In the genomic region with DNA sequence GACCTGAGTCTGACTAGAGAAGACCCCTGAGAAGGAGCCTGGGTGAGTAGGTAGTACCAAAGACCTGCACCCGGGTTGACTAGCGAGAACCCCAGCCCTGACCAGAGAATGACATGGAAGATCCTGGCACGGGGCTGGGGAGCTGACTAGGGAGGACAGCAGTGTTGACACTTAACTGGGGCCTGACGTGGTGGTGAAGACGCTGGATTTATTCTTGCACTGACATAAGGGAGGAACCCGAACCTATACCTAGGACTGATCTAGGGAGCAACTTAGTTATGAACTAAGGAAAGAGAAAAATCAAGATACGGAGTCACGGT, we compare ENCODE assay signal across 8 mouse cellular contexts. TPM values are rescaled to one million over a fixed set of nuclear protein-coding genes. Genes with fewer than 3 reads are reported as not detected.
DNase-seq lines count a peak whose midpoint lies in the region; ATAC-seq and TF ChIP-seq lines count a peak whose summit lies in the region.

No protein-coding gene starts in this region.

- ATAC-seq in intestine, embryonic 14.5 days (replicated peaks; ENCODE audit: low FRiP score, low TSS enrichment, low read depth) = no peak
- ATAC-seq in midbrain, embryonic 15.5 days (replicated peaks) = no peak
- ATAC-seq in monocyte, adult 5-6 weeks (replicated peaks; ENCODE audit: insufficient number of reproducible peaks, low FRiP score, low TSS enrichment, poor library complexity, severe bottlenecking) = no peak

- peaks cover 31% of the 10 kb centered on the region for H3K79me3 ChIP-seq in C2C12 (ENCODE audit: low read depth)

- peak overlapping the region; percentile 99 for H3K4me3 ChIP-seq in C2C12 (ENCODE audit: insufficient read depth, poor library complexity, severe bottlenecking)
- H3K4me3 ChIP-seq in embryonic facial prominence, embryonic 10.5 days = peak overlapping the region; percentile 89
- peak overlapping the region; percentile 76 for H3K4me3 ChIP-seq in intestine, embryonic 14.5 days (ENCODE audit: low read depth, low read length)
- peak overlapping the region; percentile 71 for H3K4me3 ChIP-seq in midbrain, embryonic 15.5 days

- peak; percentile 12 for DNase-seq in gastrocnemius, postnatal 14 days
- no peak for DNase-seq in gastrocnemius, postnatal 25 days
- DNase-seq in embryonic facial prominence, embryonic 10.5 days (ENCODE audit: low spot score) = no peak
- no peak for DNase-seq in intestine, embryonic 14.5 days (ENCODE audit: low spot score)
- DNase-seq in adrenal gland, postnatal 4 days (ENCODE audit: low spot score in 2 of 2) = no peak

- no peaks in the 10 kb centered on the region for H3K27me3 ChIP-seq in C2C12 (ENCODE audit: control insufficient read depth, insufficient read depth, insufficient read length)
- no peaks in the 10 kb centered on the region for H3K27me3 ChIP-seq in embryonic facial prominence, embryonic 10.5 days (replicated peaks; ENCODE audit: low read depth, poor library complexity, severe bottlenecking)
- no peaks in the 10 kb centered on the region for H3K27me3 ChIP-seq in intestine, embryonic 14.5 days (replicated peaks; ENCODE audit: control insufficient read depth, insufficient read depth, low read length)
- no peaks in the 10 kb centered on the region for H3K27me3 ChIP-seq in midbrain, embryonic 15.5 days (replicated peaks)

- no peak for TF ChIP-seq CTCF in C2C12 (IDR thresholded peaks at IDR 0.05; ENCODE audit: control insufficient read depth, insufficient read depth, insufficient read length)

- intact Hi-C loops in gastrocnemius, postnatal 14 days (cut with DNase I; ENCODE audit: low total_unique reads) = no loop called here

- 14% methylated on average over 8 of the region's 8 CpGs for WGBS in embryonic facial prominence, embryonic 10.5 days
- whole genome bisulfite sequencing in intestine, embryonic 14.5 days = 9% methylated on average over 8 of the region's 8 CpGs
- 12% methylated on average over 8 of the region's 8 CpGs for WGBS in midbrain, embryonic 15.5 days

- H3K4me2 ChIP-seq in intestine, embryonic 14.5 days (ENCODE audit: low read length) = peak overlapping the region; percentile 66
- H3K4me2 ChIP-seq in midbrain, embryonic 15.5 days = peak overlapping the region; percentile 97

- H3K9ac ChIP-seq in intestine, embryonic 14.5 days (ENCODE audit: low read length) = peak overlapping the region; percentile 90
- H3K9ac ChIP-seq in midbrain, embryonic 15.5 days = peak overlapping the region; percentile 48

- peaks cover 27% of the 10 kb centered on the region for H3K36me3 ChIP-seq in C2C12 (ENCODE audit: control insufficient read depth, insufficient read depth)
- H3K36me3 ChIP-seq in embryonic facial prominence, embryonic 10.5 days (replicated peaks) = peaks cover 74% of the 10 kb centered on the region
- H3K36me3 ChIP-seq in intestine, embryonic 14.5 days (ENCODE audit: control insufficient read depth, insufficient read depth, low read length) = peaks cover 42% of the 10 kb centered on the region
- H3K36me3 ChIP-seq in midbrain, embryonic 15.5 days (replicated peaks) = no peaks in the 10 kb centered on the region

- peaks cover 50% of the 10 kb centered on the region for H3K79me2 ChIP-seq in C2C12 (ENCODE audit: control insufficient read depth, insufficient read depth)

- H3K4me1 ChIP-seq in embryonic facial prominence, embryonic 10.5 days = peaks cover 17% of the 10 kb centered on the region
- peaks cover 4% of the 10 kb centered on the region; the same call in 1 of the 2 replicates for H3K4me1 ChIP-seq in intestine, embryonic 14.5 days (replicated peaks; ENCODE audit: control insufficient read depth, insufficient read depth, low read length)
- peaks cover 8% of the 10 kb centered on the region for H3K4me1 ChIP-seq in midbrain, embryonic 15.5 days

- peak overlapping the region; percentile 93 for H3K27ac ChIP-seq in embryonic facial prominence, embryonic 10.5 days (replicated peaks)
- peak overlapping the region; percentile 45; the same call in 1 of the 2 replicates for H3K27ac ChIP-seq in intestine, embryonic 14.5 days (ENCODE audit: low read depth)
- no peak overlapping the region for H3K27ac ChIP-seq in midbrain, embryonic 15.5 days

- H3ac ChIP-seq in C2C12 (ENCODE audit: control insufficient read depth, insufficient read length, low read depth) = peak overlapping the region; percentile 89

- peaks cover 36% of the 10 kb centered on the region for H3K9me3 ChIP-seq in embryonic facial prominence, embryonic 10.5 days
- peaks cover 25% of the 10 kb centered on the region for H3K9me3 ChIP-seq in intestine, embryonic 14.5 days (ENCODE audit: control insufficient read depth, low read length)
- H3K9me3 ChIP-seq in midbrain, embryonic 15.5 days = peaks cover 7% of the 10 kb centered on the region; the same call in 1 of the 2 replicates

TF ChIP-seq in C2C12, 6 proteins besides CTCF, POLR2A, EP300 and RAD21:
- TF ChIP-seq FOSL1 (IDR thresholded peaks at IDR 0.05; ENCODE audit: insufficient read depth, low read length, poor library complexity, severe bottlenecking) (no peak), USF1 (IDR thresholded peaks at IDR 0.05; ENCODE audit: low read depth) (no peak), MYOG (IDR thresholded peaks at IDR 0.05; ENCODE audit: control insufficient read depth, extremely low read depth, insufficient read length) (no peak), MYOD1 (IDR thresholded peaks at IDR 0.05; ENCODE audit: control insufficient read depth, insufficient read length, low read depth) (no peak), CEBPB (IDR thresholded peaks at IDR 0.05; ENCODE audit: low read depth) (no peak)

RNA-seq across cellular contexts. Expression of a gene that starts 0.6 kb away (rescaled TPM):
- 1 to 10 TPM; 4.2 to 4.3 TPM for total RNA-seq in gastrocnemius, postnatal 14 days (2021)
- total RNA-seq in gastrocnemius, postnatal 25 days (2021) = 1 to 10 TPM; 1.5 to 2.3 TPM
- polyA plus RNA-seq in C2C12 (2012; fragmentation: generic; extraction: Trizol) = 14.3 TPM
- 53.1 and 57.3 TPM in 2 replicates for polyA plus RNA-seq in embryonic facial prominence, embryonic 10.5 days (2016; fragmentation: Nextera tagmentation; extraction: Ambion mirVana)
- polyA plus RNA-seq in intestine, embryonic 14.5 days (2014; fragmentation: Nextera tagmentation; extraction: Ambion mirVana) = 42.4 and 43.7 TPM in 2 replicates
- polyA plus RNA-seq in midbrain, embryonic 15.5 days (2015; fragmentation: Nextera tagmentation; extraction: Ambion mirVana) = 8.0 TPM in 2 replicates
- 6.6 to 20.8 TPM (median 15.9 TPM) in 3 replicates for total RNA-seq in monocyte, adult 5-6 weeks (2017)
- 10 to 100 TPM; 29.1 to 33.0 TPM for total RNA-seq in adrenal gland, postnatal 4 days (2021)
